Mouse (Mus musculus) embryonic facial prominence, embryonic 15.5 days (tissue): ENCODE data around the gene Gps1. TPM values are rescaled to one million over a fixed set of nuclear protein-coding genes. Genes with fewer than 3 reads are reported as not detected.
"Not testable (repeated sequence)": the region's sequence is repeated elsewhere in the genome, so short reads cannot be mapped to it uniquely, and the experiment has no call there.

Source experiments
- ATAC-seq: fragments of 200-750 bp; cut with Nextera tagmentation; 2 replicates; pipeline ENCODE4 v1.8.0; 2017; ENCODE audit warnings: low read depth, moderate TSS enrichment; ENCODE audit not compliant: insufficient number of reproducible peaks, low FRiP score, low TSS enrichment
- H3K27ac ChIP-seq: fragments of 300-500 bp; sonication (generic); replicated peaks from 2 replicates; pipeline ENCODE4 v1.5.1; 2015; ENCODE audit warnings: mild to moderate bottlenecking, inconsistent platforms
- H3K27me3 ChIP-seq: fragments of 300-500 bp; sonication (generic); 2 replicates; pipeline ENCODE4 v1.6.1; 2015; ENCODE audit warnings: inconsistent platforms
- H3K36me3 ChIP-seq: fragments of 300-500 bp; sonication (generic); 2 replicates; pipeline ENCODE4 v1.6.1; 2015; ENCODE audit warnings: mild to moderate bottlenecking, inconsistent platforms
- H3K4me1 ChIP-seq: fragments of 300-500 bp; sonication (generic); 2 replicates; pipeline ENCODE4 v1.6.1; 2015; ENCODE audit warnings: inconsistent platforms
- H3K4me2 ChIP-seq: fragments of 300-500 bp; sonication (generic); replicated peaks from 2 replicates; pipeline ENCODE4 v1.6.1; 2015; ENCODE audit warnings: mild to moderate bottlenecking, inconsistent platforms
- H3K4me3 ChIP-seq: fragments of 300-500 bp; sonication (generic); replicated peaks from 2 replicates; pipeline ENCODE4 v1.5.1; 2015; ENCODE audit warnings: mild to moderate bottlenecking, inconsistent platforms
- H3K9ac ChIP-seq: fragments of 300-500 bp; sonication (generic); 2 replicates; pipeline ENCODE4 v1.6.1; 2015; ENCODE audit warnings: inconsistent platforms
- H3K9me3 ChIP-seq: fragments of 300-500 bp; sonication (generic); replicated peaks from 2 replicates; pipeline ENCODE4 v1.6.1; 2016; ENCODE audit warnings: inconsistent platforms
- WGBS: fragments of 180-500 bp; shearing (Covaris S2); methylation state at CpG from one replicate; pipeline ENCODE4 v1.1.7; 2015; 5-methylcytosine and 5-hydroxymethylcytosine counted together
- polyA plus RNA-seq: library from polyadenylated mRNA; unstranded; fragments of >200 nt; fragmentation: Nextera tagmentation; extraction: Ambion mirVana; gene quantifications from 2 replicates; pipeline ENCODE4 v1.2.1, GENCODE M21; 2015

The Gps1 gene
- polyA plus RNA-seq, 1 experiment from 2014 or later, result 214 TPM

DNA sequence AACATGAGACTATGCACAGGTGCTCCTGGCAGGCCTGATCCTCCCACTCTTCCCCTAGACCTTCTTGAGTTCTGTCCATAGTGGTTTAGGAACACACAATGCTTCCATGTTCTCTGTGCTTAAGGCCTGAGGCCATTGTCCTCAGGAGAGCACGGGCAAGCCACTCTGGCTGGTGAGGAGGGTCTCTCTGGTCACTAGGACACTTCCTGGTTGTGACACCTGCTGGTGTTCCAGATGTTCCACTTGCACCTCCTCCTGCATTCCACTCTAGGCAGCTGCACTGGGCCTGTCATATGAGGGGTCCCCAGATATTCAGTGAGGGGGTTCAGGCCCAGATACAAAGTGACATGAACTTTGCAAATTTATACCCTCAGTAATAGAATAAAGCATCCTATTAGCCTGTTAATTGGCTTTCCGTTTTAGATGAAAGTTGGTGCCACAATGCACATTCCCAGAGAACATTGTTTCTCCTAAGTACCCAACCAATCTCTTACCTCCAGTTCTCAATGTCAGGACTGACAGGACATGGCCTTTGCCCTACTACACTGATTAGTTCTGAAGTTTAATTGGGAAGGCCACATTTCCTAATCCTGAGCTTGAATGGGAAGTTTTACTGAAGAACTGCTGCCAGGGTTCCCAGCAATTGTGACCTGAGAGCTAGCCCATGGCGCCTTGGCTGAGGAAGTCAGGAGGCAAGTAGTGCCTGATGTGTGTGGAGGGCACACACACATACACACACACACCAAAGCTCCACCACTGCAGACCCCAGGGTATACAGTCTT, 47.8 kb downstream of the Gps1 start:
- ATAC-seq, result no peak
- no peaks in the 10 kb centered on the region for H3K9me3 ChIP-seq
- H3K4me3 ChIP-seq, result no peak overlapping the region
- no peak overlapping the region for H3K27ac ChIP-seq
- H3K9ac ChIP-seq, result no peak overlapping the region
- 86% methylated on average over 3 of the region's 3 CpGs for WGBS
- H3K4me2 ChIP-seq, result no peak overlapping the region
- no peaks in the 10 kb centered on the region for H3K27me3 ChIP-seq
- 0 out of 2 replicates have a peak, but pooled peaks cover 8% of the 10 kb centered on the region for H3K4me1 ChIP-seq
- H3K36me3 ChIP-seq, result no peaks in the 10 kb centered on the region

DNA sequence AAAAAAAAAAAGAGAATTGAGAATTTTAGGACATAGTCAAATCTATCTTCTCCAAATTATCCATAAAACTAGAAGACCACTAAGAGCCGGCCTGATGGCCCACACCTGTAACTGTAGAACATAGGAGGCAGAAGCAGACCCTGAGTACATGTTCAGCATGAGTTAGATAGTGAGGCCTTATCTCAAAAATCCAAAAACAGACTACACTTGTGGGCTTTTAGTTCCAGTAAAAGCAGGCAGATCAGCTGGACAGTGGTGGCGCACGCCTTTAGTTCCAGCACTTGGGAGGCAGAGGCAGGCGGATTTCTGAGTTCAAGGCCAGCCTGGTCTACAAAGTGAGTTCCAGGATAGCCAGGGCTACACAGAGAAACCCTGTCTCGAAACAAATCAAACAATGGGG, 48.9 kb downstream of the Gps1 start:
- H3K4me2 ChIP-seq, H3K27ac ChIP-seq, H3K4me1 ChIP-seq, H3K36me3 ChIP-seq, H3K27me3 ChIP-seq, H3K9ac ChIP-seq, H3K4me3 ChIP-seq, H3K9me3 ChIP-seq, ATAC-seq: not testable (repeated sequence)
- 89% methylated on average over 5 of the region's 5 CpGs for WGBS

DNA sequence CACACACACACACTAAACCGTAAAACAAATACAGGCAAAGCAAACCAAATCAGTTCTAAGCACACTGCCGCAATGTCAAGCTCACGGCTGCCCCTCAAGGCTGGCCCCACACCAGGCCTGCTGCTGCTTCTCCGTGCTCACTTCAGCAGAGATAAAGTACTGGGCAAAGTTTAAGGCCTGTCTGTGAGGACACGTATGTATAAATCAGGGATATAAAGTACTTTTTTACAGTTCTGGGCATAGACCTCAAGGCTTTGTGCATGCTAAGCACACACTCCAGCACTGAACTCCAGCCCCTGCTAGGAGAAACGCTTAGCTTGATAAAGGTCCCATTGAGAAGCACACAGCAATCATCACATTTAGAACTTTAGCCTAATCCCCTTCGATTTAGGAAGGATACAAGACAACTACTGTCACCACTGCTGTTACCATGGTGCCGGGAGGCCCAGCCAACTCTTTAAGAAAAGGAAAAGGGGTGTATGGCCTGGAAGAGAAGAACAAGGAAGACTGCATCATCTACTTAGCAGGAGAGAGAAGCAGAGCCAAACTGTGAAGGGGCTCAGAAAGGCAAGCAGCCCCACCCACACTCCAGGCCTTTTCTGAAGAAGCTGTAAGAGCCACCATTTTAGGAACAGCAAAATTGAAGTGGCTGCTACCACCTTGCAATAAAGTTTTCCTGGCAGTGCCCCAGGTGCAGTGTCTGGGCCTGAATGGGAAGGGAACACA, 49.6 kb downstream of the Gps1 start:
- ATAC-seq, result no peak
- Histone ChIP-seq H3K27me3 (no peaks in the 10 kb centered on the region), H3K9me3 (no peaks in the 10 kb centered on the region)

More for the DNA sequence above, 49.6 kb downstream of the Gps1 start:
- Histone ChIP-seq H3K4me2 (no peak overlapping the region), H3K9ac (no peak overlapping the region), H3K36me3 (no peaks in the 10 kb centered on the region), H3K27ac (peak overlapping the region; percentile 60; the same call in 1 of the 2 replicates), H3K4me3 (no peak overlapping the region), H3K4me1 (0 out of 2 replicates have a peak, but pooled peaks cover 8% of the 10 kb centered on the region)
- WGBS, result 54% methylated on average over 8 of the region's 8 CpGs

Other genes starting within 250 kb of the Gps1 start
- 235 and 237 TPM in 2 replicates for gene Mcrip1, start 234.5 kb upstream of the Gps1 start, polyA plus RNA-seq
- gene Ppp1r27, start 233.1 kb upstream of the Gps1 start, polyA plus RNA-seq, result 1.8 and 2.3 TPM in 2 replicates
- 831 and 838 TPM in 2 replicates for gene P4hb, start 211.0 kb upstream of the Gps1 start, polyA plus RNA-seq
- 593 and 594 TPM in 2 replicates for gene Arhgdia, start 202.6 kb upstream of the Gps1 start, polyA plus RNA-seq
- gene Alyref, start 185.9 kb upstream of the Gps1 start, polyA plus RNA-seq, result 420 and 426 TPM in 2 replicates
- 219 and 224 TPM in 2 replicates for gene Anapc11, start 185.9 kb upstream of the Gps1 start, polyA plus RNA-seq
- 1.8 and 1.9 TPM in 2 replicates for gene Npb, start 175.8 kb upstream of the Gps1 start, polyA plus RNA-seq
- 141 TPM in 2 replicates for gene Pcyt2, start 166.3 kb upstream of the Gps1 start, polyA plus RNA-seq
- 34.7 and 35.0 TPM in 2 replicates for gene Sirt7, start 159.0 kb upstream of the Gps1 start, polyA plus RNA-seq
- 36.4 and 38.7 TPM in 2 replicates for gene Mafg, start 150.7 kb upstream of the Gps1 start, polyA plus RNA-seq
- gene Pycr1, start 140.5 kb upstream of the Gps1 start, polyA plus RNA-seq, result 53.8 and 54.5 TPM in 2 replicates
- gene Myadml2, start 136.1 kb upstream of the Gps1 start, polyA plus RNA-seq, result 1.0 and 1.6 TPM in 2 replicates
- 6.2 and 7.4 TPM in 2 replicates for gene Notum, start 123.1 kb upstream of the Gps1 start, polyA plus RNA-seq
- gene Aspscr1, start 111.3 kb upstream of the Gps1 start, polyA plus RNA-seq, result 114 and 120 TPM in 2 replicates
- gene Cenpx, start 70.5 kb upstream of the Gps1 start, polyA plus RNA-seq, result 145 and 157 TPM in 2 replicates
- 69.7 and 82.2 TPM in 2 replicates for gene Lrrc45, start 70.3 kb upstream of the Gps1 start, polyA plus RNA-seq
- 64.5 and 75.4 TPM in 2 replicates for gene Rac3, start 62.8 kb upstream of the Gps1 start, polyA plus RNA-seq
- 35.9 and 36.6 TPM in 2 replicates for gene Dcxr, start 57.0 kb upstream of the Gps1 start, polyA plus RNA-seq
- gene Cbr2, start 52.2 kb upstream of the Gps1 start, polyA plus RNA-seq, result 193 and 315 TPM in 2 replicates
- gene Hmga1b, start 21.5 kb upstream of the Gps1 start, polyA plus RNA-seq, result 3.8 and 5.9 TPM in 2 replicates
- 56.0 and 62.0 TPM in 2 replicates for gene Rfng, start 65 bp upstream of the Gps1 start, polyA plus RNA-seq
- 61.4 and 64.4 TPM in 2 replicates for gene Dus1l, start 12.1 kb downstream of the Gps1 start, polyA plus RNA-seq
- gene Fasn, start 40.3 kb downstream of the Gps1 start, polyA plus RNA-seq, result 46.2 and 48.8 TPM in 2 replicates
- 6.2 and 7.4 TPM in 2 replicates for gene Ccdc57, start 148.6 kb downstream of the Gps1 start, polyA plus RNA-seq
- 67.2 and 72.2 TPM in 2 replicates for gene Slc16a3, start 164.2 kb downstream of the Gps1 start, polyA plus RNA-seq
- gene Csnk1d, start 207.1 kb downstream of the Gps1 start, polyA plus RNA-seq, result 123 and 125 TPM in 2 replicates